Mouse (Mus musculus) MEL (cell line): ENCODE data around the gene Nr1h4. TPM values are rescaled to one million over a fixed set of nuclear protein-coding genes. Genes with fewer than 3 reads are reported as not detected.

Experiments used
- DNase-seq: peaks from one replicate; pipeline ENCODE4 v3.0.0; 2011; ENCODE audit warnings: low read depth, low spot score
- H3K27ac ChIP-seq: 2 replicates; pipeline ENCODE4 v1.5.1; 2012; ENCODE audit warnings: low read depth, mild to moderate bottlenecking, control low read depth, low read length, moderate library complexity; ENCODE audit not compliant: control insufficient read depth
- H3K27me3 ChIP-seq, 2 experiments: fragments of 150-350 bp in 1 of 2; sonication (generic) in 1 of 2; 2 replicates each; pipeline ENCODE4 v1.6.1; 2012; ENCODE audit warnings: low read length in 2 of 2, mild to moderate bottlenecking in 2 of 2, improper control_type of control experiment in 1 of 2, moderate library complexity in 1 of 2; ENCODE audit not compliant: insufficient read depth in 2 of 2, control insufficient read depth in 1 of 2
- H3K36me3 ChIP-seq, 2 experiments: 2 replicates each; pipeline ENCODE4 v1.6.1; 2012 to 2014; ENCODE audit warnings: low read length in 2 of 2, improper control_type of control experiment in 1 of 2, inconsistent platforms in 1 of 2, mild to moderate bottlenecking in 1 of 2; ENCODE audit not compliant: insufficient read depth in 2 of 2, control insufficient read depth in 1 of 2
- H3K4me1 ChIP-seq, 2 experiments: fragments of 150-350 bp in 1 of 2; sonication (generic) in 1 of 2; 2 replicates each; pipeline ENCODE4 v1.6.1; 2012; ENCODE audit warnings: low read length in 2 of 2, improper control_type of control experiment in 1 of 2, mild to moderate bottlenecking in 1 of 2; ENCODE audit not compliant: insufficient read depth in 2 of 2, control insufficient read depth in 1 of 2
- H3K4me3 ChIP-seq, 2 experiments: fragments of 150-350 bp in 1 of 2; sonication (generic) in 1 of 2; 2 replicates each; pipeline ENCODE4 v1.5.1; 2012; ENCODE audit warnings: low read depth in 2 of 2, low read length in 2 of 2, mild to moderate bottlenecking in 2 of 2, moderate library complexity in 2 of 2, control low read depth in 1 of 2, improper control_type of control experiment in 1 of 2; ENCODE audit not compliant: control insufficient read depth in 1 of 2, insufficient read depth in 1 of 2
- H3K79me2 ChIP-seq: 2 replicates; pipeline ENCODE4 v1.6.1; 2012; ENCODE audit warnings: mild to moderate bottlenecking, low read length, moderate library complexity; ENCODE audit not compliant: control insufficient read depth, poor library complexity, insufficient read depth
- H3K9ac ChIP-seq: 2 replicates; pipeline ENCODE4 v1.6.1; 2012; ENCODE audit warnings: low read depth, mild to moderate bottlenecking, control low read depth, low read length, moderate library complexity; ENCODE audit not compliant: control insufficient read depth, poor library complexity, severe bottlenecking
- H3K9me3 ChIP-seq: fragments of 150-350 bp; sonication (generic); replicated peaks from 2 replicates; pipeline ENCODE4 v1.6.1; 2012; ENCODE audit warnings: mild to moderate bottlenecking, low read length, improper control_type of control experiment, moderate library complexity; ENCODE audit not compliant: insufficient read depth
- CHD1 ChIP-seq: IDR thresholded peaks from 2 replicates; pipeline ENCODE4 v1.6.1; 2012; ENCODE audit warnings: low read depth, mild to moderate bottlenecking, inconsistent platforms, low read length, improper control_type of control experiment
- CHD2 ChIP-seq: IDR thresholded peaks from 2 replicates; pipeline ENCODE4 v1.6.1; 2011; ENCODE audit warnings: low read length, improper control_type of control experiment
- E2F4 ChIP-seq: IDR thresholded peaks from 2 replicates; pipeline ENCODE4 v1.6.1; 2011; ENCODE audit warnings: low read depth, low read length, improper control_type of control experiment, borderline replicate concordance
- GABPA ChIP-seq: IDR thresholded peaks from 2 replicates; pipeline ENCODE4 v1.6.1; 2012; ENCODE audit warnings: low read depth, mild to moderate bottlenecking, inconsistent platforms, low read length, improper control_type of control experiment, moderate library complexity
- HCFC1 ChIP-seq: IDR thresholded peaks from 2 replicates; pipeline ENCODE4 v1.6.1; 2012; ENCODE audit warnings: low read depth, mild to moderate bottlenecking, inconsistent platforms, low read length, improper control_type of control experiment, moderate library complexity
- JUND ChIP-seq: IDR thresholded peaks from 2 replicates; pipeline ENCODE4 v1.6.1; 2011; ENCODE audit warnings: low read depth, mild to moderate bottlenecking, improper control_type of control experiment, low read length
- MAFK ChIP-seq: IDR thresholded peaks from 2 replicates; pipeline ENCODE4 v1.6.1; 2011; ENCODE audit warnings: low read depth, mild to moderate bottlenecking, low read length, improper control_type of control experiment, borderline replicate concordance
- MAX ChIP-seq: IDR thresholded peaks from 2 replicates; pipeline ENCODE4 v1.6.1; 2011; ENCODE audit warnings: low read length, improper control_type of control experiment
- MAZ ChIP-seq: IDR thresholded peaks from 2 replicates; pipeline ENCODE4 v1.6.1; 2012; ENCODE audit warnings: low read depth, mild to moderate bottlenecking, inconsistent platforms, low read length, improper control_type of control experiment
- MEF2A ChIP-seq: IDR thresholded peaks from 2 replicates; pipeline ENCODE4 v1.6.1; 2014; ENCODE audit warnings: low read depth, mild to moderate bottlenecking, inconsistent platforms, low read length, improper control_type of control experiment; ENCODE audit not compliant: poor library complexity, insufficient replicate concordance, severe bottlenecking; ENCODE audit errors: extremely low read depth
- MXI1 ChIP-seq: IDR thresholded peaks from 2 replicates; pipeline ENCODE4 v1.6.1; 2011; ENCODE audit warnings: mild to moderate bottlenecking, low read depth, low read length, improper control_type of control experiment
- MYB ChIP-seq: IDR thresholded peaks from 2 replicates; pipeline ENCODE4 v1.6.1; 2011; ENCODE audit warnings: mild to moderate bottlenecking, low read depth, low read length, improper control_type of control experiment
- MYC ChIP-seq: IDR thresholded peaks from 2 replicates; pipeline ENCODE4 v1.6.1; 2011; ENCODE audit warnings: low read depth, mild to moderate bottlenecking, low read length, improper control_type of control experiment, moderate library complexity
- NELFE ChIP-seq: IDR thresholded peaks from 2 replicates; pipeline ENCODE4 v1.6.1; 2011; ENCODE audit warnings: low read depth, low read length, improper control_type of control experiment
- POLR2A ChIP-seq, 2 experiments: IDR thresholded peaks; 2 replicates each; pipeline ENCODE4 v1.6.1; 2011 to 2012; ENCODE audit warnings: low read length in 2 of 2, mild to moderate bottlenecking in 2 of 2, control low read depth in 1 of 2, improper control_type of control experiment in 1 of 2, low read depth in 1 of 2, moderate library complexity in 1 of 2; ENCODE audit not compliant: control insufficient read depth in 1 of 2, insufficient read depth in 1 of 2, poor library complexity in 1 of 2
- POLR2AphosphoS5 ChIP-seq: IDR thresholded peaks from 2 replicates; pipeline ENCODE4 v1.6.1; 2012; ENCODE audit warnings: low read depth, borderline replicate concordance, mild to moderate bottlenecking, inconsistent platforms, low read length, moderate library complexity, mixed read lengths
- RAD21 ChIP-seq: IDR thresholded peaks from 2 replicates; pipeline ENCODE4 v1.6.1; 2011; ENCODE audit warnings: mild to moderate bottlenecking, low read depth, low read length, improper control_type of control experiment
- RCOR1 ChIP-seq: IDR thresholded peaks from 2 replicates; pipeline ENCODE4 v1.6.1; 2012; ENCODE audit warnings: low read depth, mild to moderate bottlenecking, inconsistent platforms, low read length, improper control_type of control experiment
- SMC3 ChIP-seq: IDR thresholded peaks from 2 replicates; pipeline ENCODE4 v1.6.1; 2011; ENCODE audit warnings: low read depth, low read length, improper control_type of control experiment
- UBTF ChIP-seq: IDR thresholded peaks from 2 replicates; pipeline ENCODE4 v1.6.1; 2012; ENCODE audit warnings: low read depth, mild to moderate bottlenecking, inconsistent platforms, low read length, improper control_type of control experiment, moderate library complexity, borderline replicate concordance; ENCODE audit not compliant: insufficient read depth
- USF1 ChIP-seq: IDR thresholded peaks from 2 replicates; pipeline ENCODE4 v1.6.1; 2014; ENCODE audit warnings: low read depth, mild to moderate bottlenecking, inconsistent platforms, low read length, improper control_type of control experiment, moderate library complexity
- USF2 ChIP-seq, 2 experiments: IDR thresholded peaks; 2 replicates each; pipeline ENCODE4 v1.6.1; 2011 to 2012; ENCODE audit warnings: improper control_type of control experiment in 2 of 2, low read length in 2 of 2, borderline replicate concordance in 1 of 2, inconsistent platforms in 1 of 2, low read depth in 1 of 2, mild to moderate bottlenecking in 1 of 2; ENCODE audit not compliant: insufficient read depth in 1 of 2
- ZC3H11A ChIP-seq: IDR thresholded peaks from 2 replicates; pipeline ENCODE4 v1.6.1; 2012; ENCODE audit warnings: low read depth, mild to moderate bottlenecking, inconsistent platforms, low read length, improper control_type of control experiment
- ZKSCAN1 ChIP-seq: IDR thresholded peaks from 2 replicates; pipeline ENCODE4 v1.6.1; 2012; ENCODE audit warnings: low read depth, mild to moderate bottlenecking, inconsistent platforms, low read length, improper control_type of control experiment, moderate library complexity
- ZMIZ1 ChIP-seq: IDR thresholded peaks from 2 replicates; pipeline ENCODE4 v1.6.1; 2012; ENCODE audit warnings: low read depth, mild to moderate bottlenecking, inconsistent platforms, low read length, improper control_type of control experiment, moderate library complexity
- polyA plus RNA-seq, 2 experiments: library from polyadenylated mRNA; stranded (reverse) in 1 of 2; unstranded in 1 of 2; fragments of >175 nt in 1 of 2; fragments of >200 nt in 1 of 2; gene quantifications; 2 replicates each; pipeline versions ENCODE4 v1.2.1 to v1.2.4; 2012; ENCODE audit warnings: low replicate concordance in 2 of 2, low read depth in 1 of 2; ENCODE audit not compliant: insufficient read length in 2 of 2, insufficient read depth in 1 of 2, missing spikeins in 1 of 2
- total RNA-seq: library from RNA; depleted of rRNA; stranded (reverse); fragments of 300-350 nt; gene quantifications from 2 replicates; pipeline ENCODE4 v1.2.3, GENCODE M21; 2012

Nr1h4 gene
- total and polyA plus RNA-seq, 3 experiments, result not detected

GRCm38 (mm10) chr10:89495537-89495936, 37.8 kb downstream of the Nr1h4 start (continued):
- no peak for TF ChIP-seq GABPA

GRCm38 (mm10) chr10:89491321-89491720, 42.1 kb downstream of the Nr1h4 start:
- Histone ChIP-seq H3K4me1 (peaks cover 23 to 33% of the 10 kb centered on the region in 2 experiments), H3K9me3 (no peaks in the 10 kb centered on the region), H3K27me3 (no peaks in the 10 kb centered on the region), H3K4me3 (no peak overlapping the region), H3K79me2 (no peaks in the 10 kb centered on the region), H3K9ac (no peak overlapping the region), H3K36me3 (peaks cover 0 to 31% of the 10 kb centered on the region in 2 experiments; a peak in 2 of 4 replicates), H3K27ac (no peak overlapping the region)
- no peak for DNase-seq
- TF ChIP-seq MAX (no peak), ZMIZ1 (no peak), CHD2 (no peak), UBTF (no peak), POLR2AphosphoS5 (no peak), MYB (no peak), HCFC1 (no peak), ZKSCAN1 (no peak), MAFK (no peak), SMC3 (no peak), MYC (no peak), NELFE (no peak), POLR2A (IDR thresholded peaks at IDR 0.05; ENCODE audit: control insufficient read depth in 1 of 2, insufficient read depth in 1 of 2, low read depth in 1 of 2, low read length in 2 of 2, poor library complexity in 1 of 2) (no peak), RCOR1 (no peak), JUND (no peak), USF1 (no peak), USF2 (IDR thresholded peaks at IDR 0.05; ENCODE audit: borderline replicate concordance in 1 of 2, insufficient read depth in 1 of 2, low read depth in 1 of 2, low read length in 2 of 2) (no peak), CHD1 (no peak), GABPA (no peak), MAZ (no peak)

- Histone ChIP-seq H3K4me1 (peaks cover 24 to 37% of the 10 kb centered on the region in 2 experiments), H3K79me2 (no peaks in the 10 kb centered on the region), H3K9ac (no peak overlapping the region), H3K36me3 (peaks cover 0 to 39% of the 10 kb centered on the region in 2 experiments; a peak in 2 of 4 replicates), H3K27me3 (no peaks in the 10 kb centered on the region), H3K4me3 (no peak overlapping the region), H3K27ac (no peak overlapping the region; the same call in 1 of the 2 replicates), H3K9me3 (no peaks in the 10 kb centered on the region)
- no peak for DNase-seq
- no peak for TF ChIP-seq E2F4
- TF ChIP-seq USF2 (IDR thresholded peaks at IDR 0.05; ENCODE audit: borderline replicate concordance in 1 of 2, insufficient read depth in 1 of 2, low read depth in 1 of 2, low read length in 2 of 2), result no peak
- no peak for TF ChIP-seq RAD21
- TF ChIP-seq ZC3H11A, result no peak
- TF ChIP-seq MXI1, result no peak
- no peak for TF ChIP-seq MAFK
- no peak for TF ChIP-seq MEF2A
- TF ChIP-seq MYC, result no peak
- no peak for TF ChIP-seq ZMIZ1
Measured at GRCm38 (mm10) chr10:89490250-89490649, 43.1 kb downstream of the Nr1h4 start.
